Mouse (Mus musculus): Measurements from ENCODE around the gene Fxyd6. TPM values are rescaled to one million over a fixed set of nuclear protein-coding genes. Genes with fewer than 3 reads are reported as not detected.

Fxyd6 gene
- 0.22 TPM for polyA plus RNA-seq (2017; shearing (Covaris generic))

GRCm38 (mm10) chr9:45370117-45370561 is at the start of gene Fxyd6:
Gene Fxyd6 (plus strand): TSS chr9:45370185.

DNA sequence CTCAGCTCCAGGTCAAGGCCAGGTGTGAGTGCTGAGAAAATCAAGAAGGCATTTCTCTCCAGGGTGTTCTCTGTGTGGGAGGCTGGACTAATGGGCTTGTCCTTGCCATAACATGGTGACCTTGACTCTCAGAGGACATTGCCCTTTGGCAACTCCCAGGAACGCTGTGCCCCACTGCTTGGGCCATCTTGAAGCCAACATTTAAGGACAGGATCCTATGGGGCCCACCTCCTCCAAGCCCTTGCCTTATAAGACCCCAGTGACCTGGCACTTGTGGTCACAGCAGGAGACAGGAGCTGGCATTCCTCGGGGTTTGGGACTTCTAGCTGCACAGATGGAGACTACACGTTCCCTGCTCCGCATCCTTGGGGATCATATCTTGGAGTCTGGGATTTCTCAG is 29.4 kb downstream of the Fxyd6 start, which contains the start of gene Fxyd2:
Gene Fxyd2 (plus strand): TSS at position 236 of the 400 bp plus-strand sequence.

GRCm38 (mm10) chr9:45426456-45426855 is 56.5 kb downstream of the Fxyd6 start, which contains the start of gene Dscaml1:
Gene Dscaml1 (plus strand): TSS chr9:45426628.

Other genes starting within 250 kb of the Fxyd6 start
- 0.11 TPM for gene Scn4b, start 231.8 kb upstream of the Fxyd6 start, polyA plus RNA-seq (2017; shearing (Covaris generic))
- gene BC049352, start 188.2 kb upstream of the Fxyd6 start, polyA plus RNA-seq (2017; shearing (Covaris generic)), result 1.3 TPM
- gene Tmprss4, start 166.1 kb upstream of the Fxyd6 start, polyA plus RNA-seq (2017; shearing (Covaris generic)), result not detected
- gene Il10ra, start 101.0 kb upstream of the Fxyd6 start, polyA plus RNA-seq (2017; shearing (Covaris generic)), result 107 TPM
- gene Tmprss13, start 51.1 kb upstream of the Fxyd6 start, polyA plus RNA-seq (2017; shearing (Covaris generic)), result 0.61 TPM
- not detected for gene Fxyd2, start 29.5 kb downstream of the Fxyd6 start, polyA plus RNA-seq (2017; shearing (Covaris generic))
- 0.37 TPM for gene Dscaml1, start 56.4 kb downstream of the Fxyd6 start, polyA plus RNA-seq (2017; shearing (Covaris generic))

Measured in inflammation-experienced regulatory T-cells, adult 16 weeks (primary cell).